Mouse (Mus musculus): ENCODE measurements at regions not wholly inside any gene's neighbourhood (a gene's known extent, or its start where the extent isn't known, plus 50 kb on each side); places are given as distances from the start of the nearest gene placed in this dataset.

DNA sequence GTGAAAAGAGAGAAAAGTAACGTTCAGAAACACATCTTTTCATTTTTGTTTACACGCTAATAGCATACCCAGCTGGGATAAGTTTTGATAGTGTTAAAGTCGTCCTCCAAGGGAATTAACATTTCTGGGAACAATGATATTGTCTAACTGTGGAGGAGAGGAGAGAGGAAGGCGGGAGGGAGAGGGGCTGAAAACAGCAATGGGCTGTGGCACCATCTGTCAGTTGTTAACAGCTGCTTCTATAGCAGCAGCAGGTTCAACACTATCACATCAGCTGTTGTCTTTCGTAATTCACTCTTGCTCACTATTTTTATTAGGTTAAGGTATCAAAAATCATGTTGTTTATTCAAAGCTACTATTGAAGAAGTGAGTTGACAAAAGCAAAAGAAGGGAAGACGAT is 1747.4 kb upstream of the G6pd2 start:
- H3K27me3 ChIP-seq (ENCODE audit: control insufficient read depth, insufficient read depth, low read length): no peaks in the 10 kb centered on the region
- no peak for TF ChIP-seq CTCF (IDR thresholded peaks at IDR 0.05; ENCODE audit: low read depth)
- TF ChIP-seq EP300 (IDR thresholded peaks at IDR 0.05; ENCODE audit: low read depth): no peak
- no peaks in the 10 kb centered on the region for H3K9me3 ChIP-seq (replicated peaks; ENCODE audit: control insufficient read depth, low read length)
- H3K36me3 ChIP-seq (replicated peaks; ENCODE audit: control insufficient read depth, insufficient read depth, low read length): no peaks in the 10 kb centered on the region
- no peak overlapping the region for H3K4me3 ChIP-seq (ENCODE audit: low read depth, low read length)
- no peaks in the 10 kb centered on the region for H3K4me1 ChIP-seq (ENCODE audit: control insufficient read depth, insufficient read depth)
- H3K27ac ChIP-seq (ENCODE audit: low read depth): no peak overlapping the region
- no peak overlapping the region for H3K9ac ChIP-seq (replicated peaks; ENCODE audit: low read depth, low read length)
- H3K4me2 ChIP-seq (ENCODE audit: low read depth, low read length): no peak overlapping the region
- ATAC-seq (ENCODE audit: insufficient read depth, low read depth): no peak
- 44% methylated on average over 6 of the region's 6 CpGs for WGBS
- no peak for DNase-seq (ENCODE audit: low spot score)
